Mouse (Mus musculus) thymus, postnatal 25 days (tissue): ENCODE data around the gene Slc39a11.
A peak's percentile ranks its signal among the peaks of the same experiment; 100 is the strongest.

Experiments used
- DNase-seq: peaks from one replicate; pipeline ENCODE4 v3.0.0; 2022

The Slc39a11 gene

GRCm38 (mm10) chr11:113538406-113538917 lies 111.4 kb downstream of the Slc39a11 start:
- DNase-seq, result no peak

GRCm38 (mm10) chr11:113537715-113538114 lies 112.2 kb downstream of the Slc39a11 start:
- DNase-seq, result no peak

DNA sequence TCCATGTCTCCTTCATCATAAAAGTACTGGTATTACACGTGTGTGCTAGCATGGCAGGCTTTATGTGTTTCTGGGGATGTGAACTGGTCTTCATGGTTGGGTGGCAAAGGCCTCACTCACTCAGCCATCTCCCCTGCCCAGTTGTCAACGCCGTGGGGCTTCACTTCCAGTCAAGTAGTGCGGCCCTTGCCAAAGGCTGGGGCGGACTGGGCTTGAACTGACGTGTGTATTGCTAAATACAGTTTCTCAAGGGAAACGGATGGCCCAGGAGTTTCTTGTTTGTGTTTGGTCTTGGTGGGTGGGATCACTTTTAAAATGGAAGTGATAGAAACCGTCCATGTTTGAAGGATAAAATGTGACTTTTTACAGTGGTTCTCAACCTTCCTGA lies 112.7 kb downstream of the Slc39a11 start:
- no peak for DNase-seq

DNA sequence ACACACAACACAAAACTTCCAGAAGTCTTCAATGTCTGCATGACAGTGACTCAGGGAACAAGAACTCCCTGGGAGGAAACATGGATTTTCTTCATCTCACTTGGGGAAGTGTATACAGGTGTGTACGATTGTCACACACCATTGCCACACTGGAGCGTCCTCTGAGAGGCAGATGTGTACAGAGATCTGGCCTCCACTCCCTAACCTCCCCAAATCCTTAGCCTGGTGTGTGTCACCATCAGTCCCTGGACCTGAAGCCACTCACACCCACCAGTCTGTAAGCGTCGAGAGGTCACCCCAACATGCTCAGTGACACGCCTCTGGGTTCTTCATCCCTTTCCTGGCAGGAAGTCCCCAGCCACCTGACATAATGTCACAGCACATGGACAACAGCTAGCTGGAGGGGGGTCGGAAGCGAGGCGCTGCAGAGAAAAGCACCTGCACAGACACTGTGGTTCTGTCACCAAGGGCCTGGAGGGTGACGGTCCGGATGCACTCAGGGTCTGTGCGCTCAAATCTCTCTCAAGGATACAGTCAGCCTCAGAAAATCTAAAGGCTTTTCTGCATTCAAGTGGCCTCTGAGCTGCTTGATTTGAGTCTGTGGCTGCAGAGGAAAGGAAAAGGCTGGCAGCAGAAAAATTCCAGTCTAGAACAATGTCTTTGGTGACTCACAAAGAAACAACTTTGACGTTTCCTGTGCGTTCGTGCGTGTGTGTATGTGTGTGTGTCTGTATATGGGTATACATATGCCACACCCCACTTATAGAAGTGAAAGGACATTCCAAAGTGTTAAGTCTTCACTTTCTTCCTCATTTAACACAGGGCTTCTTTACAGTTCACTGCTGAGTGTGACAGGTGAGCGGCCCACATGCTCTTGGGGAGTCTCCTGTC lies 113.3 kb downstream of the Slc39a11 start:
- DNase-seq, result peak; percentile 39

- no peak for DNase-seq
These were observed 115.5 kb downstream of the Slc39a11 start for GRCm38 (mm10) chr11:113534341-113534740.

DNA sequence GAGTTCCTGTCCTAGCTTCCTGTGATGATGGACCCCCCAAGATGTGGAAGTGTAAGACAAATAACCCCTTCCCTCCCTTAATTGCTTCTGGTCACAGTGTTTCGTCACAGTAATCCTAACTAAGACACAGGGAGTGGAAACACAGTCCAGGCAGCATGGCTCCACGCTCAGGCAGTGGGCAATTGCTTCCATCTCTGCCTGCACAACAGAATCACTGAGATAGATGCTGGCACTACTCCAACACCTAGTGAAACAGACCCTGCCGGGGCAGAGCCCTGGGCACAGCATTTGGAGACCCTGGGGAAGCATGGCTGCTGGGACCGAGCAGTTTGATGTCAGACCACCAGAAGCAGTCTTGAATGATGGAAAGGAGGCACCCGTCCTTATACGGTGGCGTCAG lies 115.9 kb downstream of the Slc39a11 start:
- no peak for DNase-seq

DNA sequence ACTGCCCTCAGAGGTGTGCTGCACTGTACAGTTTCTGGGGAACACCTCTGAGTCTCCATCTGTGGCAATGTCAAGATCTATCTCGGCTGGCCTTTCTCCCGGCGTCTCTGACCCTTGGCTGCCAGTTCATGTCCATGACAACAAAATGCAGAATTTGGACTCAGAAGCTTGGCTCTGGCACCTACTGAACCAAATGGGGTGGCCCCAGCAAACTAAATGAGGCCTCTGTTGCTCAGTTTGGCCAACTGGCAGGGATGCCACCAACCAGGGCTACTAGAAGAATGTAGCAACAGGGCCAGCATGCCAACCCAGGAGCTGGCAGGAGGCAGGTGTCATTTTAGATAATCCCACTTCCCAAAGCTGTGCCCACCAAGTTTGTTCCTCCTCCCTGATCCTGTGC lies 121.5 kb downstream of the Slc39a11 start:
- no peak for DNase-seq

DNA sequence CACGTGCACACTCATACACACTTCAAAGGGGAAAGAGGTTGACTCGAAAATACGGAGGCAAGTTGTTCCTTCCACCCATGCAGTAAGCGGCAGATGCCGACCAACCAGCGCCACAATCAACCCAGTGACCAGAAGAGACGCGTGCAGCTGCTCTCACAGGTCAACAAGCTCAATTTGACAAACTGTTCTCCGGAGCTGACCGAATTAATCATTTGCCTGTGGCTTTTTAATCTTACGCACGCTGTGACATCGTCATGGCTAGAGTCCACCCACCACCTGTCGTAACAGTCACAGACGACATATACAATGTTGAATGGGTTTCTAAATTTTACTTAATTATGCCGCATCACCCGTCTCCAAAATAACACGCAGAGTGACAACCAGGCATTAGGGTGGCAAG lies 124.1 kb downstream of the Slc39a11 start:
- no peak for DNase-seq

GRCm38 (mm10) chr11:113522726-113523125 lies 127.2 kb downstream of the Slc39a11 start:
- no peak for DNase-seq

- no peak for DNase-seq
These were observed 128.2 kb downstream of the Slc39a11 start for GRCm38 (mm10) chr11:113521469-113522190.

GRCm38 (mm10) chr11:113520851-113521461 lies 128.9 kb downstream of the Slc39a11 start:
- no peak for DNase-seq

DNA sequence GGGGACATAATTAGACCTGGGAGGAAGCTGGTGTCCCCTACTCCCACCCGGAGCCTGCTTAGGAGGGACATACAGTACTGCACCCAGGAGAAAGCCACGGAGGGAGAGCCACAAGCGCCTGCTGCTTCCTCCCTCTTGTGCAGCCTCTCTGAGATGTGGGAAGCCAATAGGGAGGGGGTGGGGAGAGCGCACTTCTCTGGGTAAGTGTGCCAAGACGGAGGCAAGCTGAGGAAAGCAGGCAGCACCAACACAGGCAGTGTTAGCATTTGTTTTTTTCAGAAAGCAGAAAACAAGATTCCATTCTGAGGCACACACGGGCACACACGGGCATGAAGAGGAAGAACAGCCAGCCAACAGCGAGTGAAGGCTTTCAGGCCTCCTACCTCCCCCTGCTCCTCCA lies 129.5 kb downstream of the Slc39a11 start:
- no peak for DNase-seq

DNA sequence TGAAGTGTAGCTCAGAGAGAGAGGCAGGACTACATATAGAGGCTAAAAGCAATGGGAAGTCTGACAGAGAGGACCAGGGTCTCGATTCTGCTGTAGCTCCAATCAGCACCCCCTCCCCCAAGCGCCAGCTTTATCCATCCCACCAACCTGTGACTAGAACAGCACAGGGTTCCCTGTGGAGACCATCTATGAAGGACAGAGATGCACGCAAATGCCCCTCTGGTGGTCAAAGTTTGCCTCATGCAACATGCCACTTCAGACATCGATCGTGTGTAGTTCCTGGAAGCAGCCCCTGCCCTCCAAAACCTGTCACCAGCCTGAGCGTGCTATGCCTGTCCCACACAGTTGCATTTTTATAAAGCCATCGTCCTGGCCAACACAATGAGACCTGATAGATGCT lies 129.9 kb downstream of the Slc39a11 start:
- no peak for DNase-seq

GRCm38 (mm10) chr11:113518176-113518575 lies 131.7 kb downstream of the Slc39a11 start:
- no peak for DNase-seq

GRCm38 (mm10) chr11:113516156-113516555 lies 133.7 kb downstream of the Slc39a11 start:
- no peak for DNase-seq

DNA sequence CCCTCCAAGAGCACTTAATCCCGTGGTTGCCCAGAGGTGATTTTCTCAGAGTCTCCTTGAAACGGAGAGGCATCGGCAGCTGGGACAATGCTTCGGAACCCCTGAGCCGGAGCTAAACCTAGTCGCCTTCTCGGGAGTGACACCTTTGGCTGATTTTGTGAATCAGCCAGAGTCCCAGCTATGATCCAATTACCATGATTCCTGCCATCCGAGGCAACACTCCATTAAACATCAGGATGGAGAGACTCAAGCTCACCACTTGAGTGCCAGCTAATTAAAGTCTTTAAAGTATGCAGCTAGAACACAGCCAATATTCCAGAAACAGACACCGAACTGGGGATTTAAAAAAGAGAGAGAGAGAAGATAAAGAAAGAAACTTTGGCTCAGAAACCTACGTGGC lies 136.9 kb downstream of the Slc39a11 start:
- no peak for DNase-seq

DNA sequence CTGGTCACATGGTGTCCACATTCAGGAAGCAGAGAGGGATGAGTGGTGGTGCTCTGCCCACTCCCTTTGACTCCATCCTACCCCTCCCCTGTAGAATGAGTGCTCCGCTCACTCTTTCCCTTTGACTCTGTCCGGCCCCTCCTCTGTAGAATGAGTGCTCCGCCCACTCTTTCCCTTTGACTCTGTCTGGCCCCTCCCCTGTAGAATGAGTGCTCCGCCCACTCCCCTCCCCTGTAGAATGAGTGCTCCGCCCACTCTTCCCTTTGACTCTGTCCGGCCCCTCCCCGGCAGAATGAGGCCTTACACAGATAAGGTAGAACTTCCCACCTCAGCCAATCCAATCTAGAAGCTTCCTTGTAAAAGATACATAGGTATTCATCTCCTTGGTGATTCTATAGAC lies 137.7 kb downstream of the Slc39a11 start:
- no peak for DNase-seq

GRCm38 (mm10) chr11:113510969-113511625 lies 138.8 kb downstream of the Slc39a11 start:
- DNase-seq, result no peak

DNA sequence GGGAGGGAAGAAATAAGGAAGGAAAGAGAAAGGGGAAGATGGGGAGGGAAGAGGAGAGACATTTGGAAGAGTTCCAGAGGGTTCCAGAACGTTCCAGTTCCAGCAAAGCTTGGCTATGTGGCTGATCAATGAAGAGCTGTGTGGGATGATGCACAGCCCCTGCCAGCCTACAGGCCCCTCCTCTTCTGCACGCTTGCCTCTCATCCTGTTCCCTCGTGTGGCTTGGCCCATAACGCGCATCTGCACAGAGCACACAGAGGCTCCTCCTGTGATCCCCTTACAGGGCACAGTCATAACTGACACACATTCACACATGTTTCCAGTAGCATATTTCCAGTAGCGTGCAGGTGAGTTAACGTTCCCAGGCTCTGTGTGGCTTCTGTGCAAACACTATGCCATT lies 139.6 kb downstream of the Slc39a11 start:
- peak; percentile 31 for DNase-seq

DNA sequence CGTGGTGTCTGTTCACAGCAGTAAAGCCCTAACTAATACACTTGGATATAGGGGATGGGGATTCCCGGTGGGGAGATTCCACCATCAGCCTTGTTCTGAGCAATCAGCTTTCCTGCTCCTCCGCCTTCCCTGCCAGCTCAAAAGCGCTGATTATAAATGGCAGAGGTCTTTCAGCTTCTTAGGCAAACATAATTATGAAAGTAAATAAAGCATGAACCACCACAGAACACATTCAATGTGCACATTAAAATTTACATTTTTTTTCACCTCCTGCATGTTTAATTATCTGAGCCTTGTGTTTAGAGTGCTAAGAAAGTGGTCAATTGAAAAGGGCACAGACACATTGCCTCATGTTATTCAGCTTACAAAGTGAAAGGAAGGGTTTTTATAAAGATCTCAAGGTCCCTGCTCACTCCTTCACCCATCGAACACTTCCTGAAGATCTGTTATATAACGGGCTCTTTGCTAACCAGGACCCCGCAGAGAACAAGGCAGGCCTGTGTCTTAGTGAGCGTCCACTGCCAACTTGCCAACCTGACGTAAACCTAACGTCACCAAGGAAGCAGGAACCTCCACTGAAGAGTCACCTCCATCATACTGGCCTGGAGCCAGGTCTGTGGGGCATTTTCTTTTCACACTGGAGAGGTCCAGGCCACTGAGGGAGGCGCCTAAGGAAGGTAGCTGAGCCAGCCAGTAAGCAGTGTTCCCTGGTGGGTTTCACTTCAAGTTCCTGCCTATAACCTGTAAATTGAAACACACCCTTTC lies 142.0 kb downstream of the Slc39a11 start:
- no peak for DNase-seq

DNA sequence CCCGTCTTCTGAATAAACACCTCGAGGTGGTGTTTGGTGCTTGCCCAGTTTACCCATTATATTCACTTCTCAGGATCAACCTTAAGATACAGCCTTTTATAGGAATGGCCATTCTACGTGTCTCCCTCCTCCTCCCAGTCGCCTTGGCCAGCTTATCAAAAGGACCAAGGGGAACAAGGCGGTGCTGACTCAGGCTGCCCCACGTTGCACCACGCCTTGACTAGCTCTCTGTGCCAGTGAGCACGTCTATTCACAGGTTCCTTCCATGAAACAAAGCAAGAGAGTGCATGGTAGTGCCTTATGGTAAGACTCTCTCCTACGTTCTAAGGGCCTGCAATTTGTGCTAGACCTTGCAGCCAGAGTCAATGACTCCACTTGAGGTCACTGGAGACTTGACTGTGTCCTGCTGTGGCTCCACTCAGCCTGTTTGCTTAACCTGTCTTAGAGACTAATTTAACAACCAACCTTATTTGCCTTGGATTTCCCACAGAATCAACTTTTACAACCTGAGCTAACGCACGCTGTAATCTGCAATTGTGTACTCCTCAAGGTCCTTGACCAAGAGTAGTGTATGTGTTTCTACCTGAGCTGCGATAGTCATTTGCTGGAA lies 144.2 kb downstream of the Slc39a11 start:
- DNase-seq, result no peak
